ENCODE assay signal across 14 mouse cellular contexts in the genomic region with DNA sequence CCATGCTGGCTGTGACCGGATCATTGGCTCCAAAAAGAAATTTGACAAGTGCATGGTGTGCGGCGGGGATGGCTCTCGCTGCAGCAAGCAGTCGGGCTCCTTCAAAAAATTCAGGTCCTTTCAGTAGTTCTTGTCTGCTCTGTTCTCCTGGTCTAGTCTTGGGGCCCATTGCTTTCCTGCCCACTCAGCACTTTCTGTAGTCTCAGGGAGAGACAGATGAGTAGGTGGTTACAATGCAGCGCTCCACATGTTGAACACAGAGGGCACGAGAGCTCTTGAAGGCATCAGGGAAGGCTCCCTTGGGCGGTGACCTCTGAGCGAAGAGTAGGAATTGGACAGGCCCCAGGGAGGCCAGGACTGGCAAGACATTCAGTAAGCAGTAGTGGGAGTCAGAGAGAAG. TPM values are rescaled to one million over a fixed set of nuclear protein-coding genes. Genes with fewer than 3 reads are reported as not detected.
A peak's percentile ranks its signal among the peaks of the same experiment; 100 is the strongest.
DNase-seq lines count a peak whose midpoint lies in the region; TF ChIP-seq lines count a peak whose summit lies in the region.
"Had no signal": no experiment of that assay in that cellular context is flagged by ENCODE, and none has a peak within 500 bp of the region (broad histone marks: within the 10 kb centered on the region; RNA-seq: fewer than 3 reads in every experiment).

No protein-coding gene starts in this region.

- H3K9me3 ChIP-seq in CH12.LX (replicated peaks; ENCODE audit: low read length) (peaks cover 3% of the 10 kb centered on the region), ES-E14 (ENCODE audit: control insufficient read depth, insufficient read depth, low read depth, low read length) (no peaks in the 10 kb centered on the region)
- H3K9me3 ChIP-seq: embryonic facial prominence, embryonic 13.5 days; embryonic facial prominence, embryonic 15.5 days; forebrain, embryonic 10.5 days; forebrain, embryonic 12.5 days had no signal

- H3K27ac ChIP-seq in CH12.LX (ENCODE audit: insufficient read depth, low read depth) (no peak overlapping the region), ES-E14 (ENCODE audit: insufficient read depth, low read depth, low read length, poor library complexity, severe bottlenecking) (no peak overlapping the region)
- no peak overlapping the region for H3K27ac ChIP-seq in small intestine, adult 2 months (ENCODE audit: insufficient read depth, low read depth, low read length)
- H3K27ac ChIP-seq: embryonic facial prominence, embryonic 13.5 days; embryonic facial prominence, embryonic 15.5 days; forebrain, embryonic 10.5 days; forebrain, embryonic 12.5 days had no signal

- dilution Hi-C loops in CH12.LX (cut with MboI; ENCODE audit: extremely low pct_ligation_motif_present, extremely low pct_unique_long_range_greater_than_20kb, low sequenced_read_pairs), result no loop called here

- DNase-seq in CH12.LX (ENCODE audit: extremely low read depth) (no peak), ES-E14 (ENCODE audit: low read depth, low spot score) (no peak), adipocyte (ENCODE audit: low spot score) (no peak)
- no peak for DNase-seq in urinary bladder, adult 2 months (ENCODE audit: low spot score)
- DNase-seq: cerebellum, adult 11 months had no signal

- TF ChIP-seq EP300 in CH12.LX (IDR thresholded peaks at IDR 0.05; ENCODE audit: low read length), result no peak

- H3K36me3 ChIP-seq in CH12.LX (replicated peaks in 1 of 2; ENCODE audit: control insufficient read depth in 1 of 2, insufficient read depth in 1 of 2, low read length in 1 of 2), result no peaks in the 10 kb centered on the region
- no peaks in the 10 kb centered on the region for H3K36me3 ChIP-seq in ES-E14 (ENCODE audit: control insufficient read depth, insufficient read depth, low read length, poor library complexity, severe bottlenecking)
- H3K36me3 ChIP-seq in small intestine, adult 2 months (ENCODE audit: control insufficient read depth, insufficient read depth, low read length), result no peaks in the 10 kb centered on the region
- H3K36me3 ChIP-seq: forebrain, embryonic 12.5 days had no signal

- no peak overlapping the region for H3K9ac ChIP-seq in CH12.LX (ENCODE audit: insufficient read depth, low read depth)
- H3K9ac ChIP-seq in ES-E14 (ENCODE audit: insufficient read depth, low read depth, low read length, poor library complexity, severe bottlenecking), result no peak overlapping the region
- H3K9ac ChIP-seq: embryonic facial prominence, embryonic 13.5 days; embryonic facial prominence, embryonic 15.5 days; forebrain, embryonic 12.5 days had no signal

- H3K4me3 ChIP-seq in CH12.LX (replicated peaks in 1 of 3; ENCODE audit: low read depth in 2 of 3, low read length in 2 of 3, poor library complexity in 1 of 3) (no peak overlapping the region), ES-E14 (ENCODE audit: insufficient read depth in 1 of 2, low read depth in 1 of 2, low read length in 2 of 2, poor library complexity in 1 of 2, severe bottlenecking in 1 of 2) (no peak overlapping the region)
- H3K4me3 ChIP-seq in small intestine, adult 2 months (ENCODE audit: low read depth, low read length), result no peak overlapping the region
- H3K4me3 ChIP-seq: embryonic facial prominence, embryonic 13.5 days; embryonic facial prominence, embryonic 15.5 days; forebrain, embryonic 10.5 days; forebrain, embryonic 12.5 days had no signal

- peaks cover 55% of the 10 kb centered on the region for H3K27me3 ChIP-seq in CH12.LX (replicated peaks)
- no peaks in the 10 kb centered on the region for H3K27me3 ChIP-seq in small intestine, adult 2 months (ENCODE audit: control insufficient read depth, insufficient read depth, low read length)
- H3K27me3 ChIP-seq: embryonic facial prominence, embryonic 13.5 days; embryonic facial prominence, embryonic 15.5 days; Patski had no signal

- no peaks in the 10 kb centered on the region for H3K79me2 ChIP-seq in CH12.LX (replicated peaks; ENCODE audit: control insufficient read depth, extremely low read depth, insufficient read depth, poor library complexity, severe bottlenecking)

- H3K4me1 ChIP-seq in CH12.LX (ENCODE audit: control insufficient read depth in 1 of 2, insufficient read depth in 2 of 2) (0 out of 4 replicates have a peak, but pooled peaks cover 0 to 5% of the 10 kb centered on the region in 2 experiments), ES-E14 (ENCODE audit: control insufficient read depth in 2 of 2, insufficient read depth in 2 of 2, low read length in 2 of 2, poor library complexity in 1 of 2) (peaks cover 0 to 10% of the 10 kb centered on the region in 2 experiments; a peak in 1 of 4 replicates)
- H3K4me1 ChIP-seq in small intestine, adult 2 months (ENCODE audit: control insufficient read depth, insufficient read depth, insufficient read length, low read length), result peaks cover 10% of the 10 kb centered on the region; the same call in 1 of the 2 replicates

- in situ Hi-C loops in CH12.LX (cut with MboI; ENCODE audit: low pct_ligation_motif_present, low pct_unique_long_range_greater_than_20kb, low sequenced_read_pairs), result no loop called here
- in situ Hi-C loops in ES-E14 (cut with MboI; ENCODE audit: low sequenced_read_pairs in 2 of 2, unreplicated experiment in 2 of 2), result no loop called here

- H3K4me2 ChIP-seq in CH12.LX (ENCODE audit: insufficient read depth, low read depth, poor library complexity, severe bottlenecking), result no peak overlapping the region
- H3K4me2 ChIP-seq: embryonic facial prominence, embryonic 13.5 days; embryonic facial prominence, embryonic 15.5 days; forebrain, embryonic 12.5 days had no signal

- 87% methylated on average over 9 of the region's 9 CpGs for WGBS in small intestine, adult 2 months

- no peak for TF ChIP-seq RAD21 in CH12.LX (IDR thresholded peaks at IDR 0.05; ENCODE audit: low read depth, low read length)

- no peak for TF ChIP-seq POLR2A in CH12.LX (IDR thresholded peaks at IDR 0.05; ENCODE audit: low read depth, low read length)
- no peak for TF ChIP-seq POLR2A in small intestine, adult 2 months (IDR thresholded peaks at IDR 0.05; ENCODE audit: low read depth, low read length)

- TF ChIP-seq CTCF in CH12.LX (conservative IDR thresholded peaks at IDR 0.05 in 1 of 2, IDR thresholded peaks at IDR 0.05 in 1 of 2; ENCODE audit: low read depth in 2 of 2, low read length in 2 of 2), result no peak
- 0 out of 2 replicates have a peak, but pooled peaks have one; percentile 13 for TF ChIP-seq CTCF in small intestine, adult 2 months (IDR thresholded peaks at IDR 0.05; ENCODE audit: extremely low read depth, insufficient read length, insufficient replicate concordance, low read depth, low read length)

TF ChIP-seq in CH12.LX, 34 proteins besides CTCF, POLR2A, EP300 and RAD21:
- no peak for TF ChIP-seq NRF1 (IDR thresholded peaks at IDR 0.05; ENCODE audit: low read depth, low read length)
- TF ChIP-seq MAFK (IDR thresholded peaks at IDR 0.05; ENCODE audit: insufficient replicate concordance, low read length), result peak; percentile 80

TF ChIP-seq in ES-E14, 5 proteins besides CTCF, POLR2A, EP300 and RAD21:
- TF ChIP-seq MAFK (IDR thresholded peaks at IDR 0.05; ENCODE audit: insufficient read depth, low read depth, low read length) (peak; percentile 82), ZNF384 (IDR thresholded peaks at IDR 0.05; ENCODE audit: low read depth, low read length) (no peak)

RNA-seq across cellular contexts. Expression of gene Ndufs2, which starts 6.6 kb away (rescaled TPM):
- total RNA-seq in CH12.LX (2012; rRNA removed) (244 and 265 TPM in 2 replicates), CH12.LX (2014; rRNA removed) (239 and 242 TPM in 2 replicates), ES-E14 (2012; rRNA removed) (175 and 229 TPM in 2 replicates)
- 242 and 264 TPM in 2 replicates for polyA plus RNA-seq in CH12.LX (2012; ENCODE audit: insufficient read length, low read depth)
- 79.8 and 116 TPM in 2 replicates for polyA plus RNA-seq in small intestine, adult 2 months (2012; rRNA removed)
- polyA plus RNA-seq in urinary bladder, adult 2 months (2012; rRNA removed), result 110 and 141 TPM in 2 replicates

RNA-seq across cellular contexts. Expression of gene Adamts4, which starts 7.6 kb away (rescaled TPM):
- total RNA-seq in CH12.LX (2012; rRNA removed) (0.13 and 0.25 TPM in 2 replicates), CH12.LX (2014; rRNA removed) (0.04 and 0.08 TPM in 2 replicates), ES-E14 (2012; rRNA removed) (3.9 and 4.5 TPM in 2 replicates)
- polyA plus RNA-seq in CH12.LX (2012; ENCODE audit: insufficient read length, low read depth), result 0.09 and 0.19 TPM in 2 replicates
- 1.5 and 2.6 TPM in 2 replicates for polyA plus RNA-seq in small intestine, adult 2 months (2012; rRNA removed)
- 0.43 and 0.46 TPM in 2 replicates for polyA plus RNA-seq in urinary bladder, adult 2 months (2012; rRNA removed)
- total RNA-seq: common myeloid progenitor, adult 5-6 weeks had no signal
- polyA plus RNA-seq: erythroblast, embryonic 14.5 days had no signal

RNA-seq across cellular contexts. Expression of gene B4galt3, which starts 12.3 kb away (rescaled TPM):
- total RNA-seq in CH12.LX (2012; rRNA removed) (27.4 and 27.8 TPM in 2 replicates), CH12.LX (2014; rRNA removed) (18.3 and 19.3 TPM in 2 replicates), ES-E14 (2012; rRNA removed) (35.8 and 51.0 TPM in 2 replicates)
- polyA plus RNA-seq in CH12.LX (2012; ENCODE audit: insufficient read length, low read depth), result 23.1 TPM in 2 replicates
- polyA plus RNA-seq in small intestine, adult 2 months (2012; rRNA removed), result 38.5 and 78.5 TPM in 2 replicates
- polyA plus RNA-seq in urinary bladder, adult 2 months (2012; rRNA removed), result 71.4 and 74.6 TPM in 2 replicates

RNA-seq across cellular contexts. Expression of gene Ppox, which starts 23.2 kb away (rescaled TPM):
- 12.4 and 13.6 TPM in 2 replicates for total RNA-seq in CH12.LX (2012; rRNA removed)
- 10.5 and 13.7 TPM in 2 replicates for total RNA-seq in CH12.LX (2014; rRNA removed)
- polyA plus RNA-seq in CH12.LX (2012; ENCODE audit: insufficient read length, low read depth), result 13.9 and 15.1 TPM in 2 replicates
- 15.5 and 23.6 TPM in 2 replicates for total RNA-seq in ES-E14 (2012; rRNA removed)
- polyA plus RNA-seq in small intestine, adult 2 months (2012; rRNA removed), result 15.4 and 23.4 TPM in 2 replicates
- 91.3 and 136 TPM in 2 replicates for polyA plus RNA-seq in urinary bladder, adult 2 months (2012; rRNA removed)

RNA-seq across cellular contexts. Expression of gene Fcer1g, which starts 23.6 kb away (rescaled TPM):
- 10.1 and 13.6 TPM in 2 replicates for total RNA-seq in CH12.LX (2012; rRNA removed)
- 22.7 and 31.3 TPM in 2 replicates for total RNA-seq in CH12.LX (2014; rRNA removed)
- polyA plus RNA-seq in CH12.LX (2012; ENCODE audit: insufficient read length, low read depth), result 35.6 and 51.2 TPM in 2 replicates
- 0.62 and 0.63 TPM in 2 replicates for total RNA-seq in ES-E14 (2012; rRNA removed)
- polyA plus RNA-seq in small intestine, adult 2 months (2012; rRNA removed), result 36.9 and 46.7 TPM in 2 replicates
- 64.8 and 72.7 TPM in 2 replicates for polyA plus RNA-seq in urinary bladder, adult 2 months (2012; rRNA removed)
- polyA plus RNA-seq: C2C12 had no signal
